Mouse (Mus musculus) testis, adult 2 months (tissue): ENCODE data around the gene Vps4b.

Source experiments
- CTCF ChIP-seq: fragments of 200-500 bp; IDR thresholded peaks from 2 replicates; pipeline ENCODE4 v1.5.1; 2012; ENCODE audit warnings: low read depth, mild to moderate bottlenecking, inconsistent platforms, low read length, moderate library complexity; ENCODE audit not compliant: control insufficient read depth, insufficient read depth, insufficient replicate concordance
- POLR2A ChIP-seq: fragments of 200-500 bp; IDR thresholded peaks from 2 replicates; pipeline ENCODE4 v1.6.1; 2012; ENCODE audit warnings: low read depth, mild to moderate bottlenecking, inconsistent platforms, low read length, moderate library complexity; ENCODE audit not compliant: control insufficient read depth

DNA sequence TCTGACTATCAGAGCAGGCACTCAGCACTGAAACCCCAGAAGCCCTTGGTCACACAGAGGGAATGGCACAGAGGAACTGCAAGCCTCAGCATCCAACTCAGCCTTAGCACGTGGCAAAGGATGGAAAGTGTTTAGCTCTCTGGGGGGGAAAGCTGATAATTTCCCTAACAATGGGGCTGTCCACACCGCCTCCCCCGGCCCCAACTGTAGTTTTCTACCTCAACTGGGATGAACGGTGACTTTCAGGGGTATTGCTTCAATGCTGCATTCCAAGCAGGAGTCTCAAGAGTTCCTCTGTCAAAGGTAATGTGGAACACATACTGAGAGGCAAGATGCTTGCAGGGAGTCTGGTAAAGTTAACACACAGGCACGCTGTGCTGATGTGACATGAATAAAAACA is 74.5 kb downstream of the Vps4b start:
- TF ChIP-seq POLR2A (no peak), CTCF (no peak)
